Mouse (Mus musculus): Measurements from ENCODE around the gene Gm40193. TPM values are rescaled to one million over a fixed set of nuclear protein-coding genes. Genes with fewer than 3 reads are reported as not detected.

Gene Gm40193
- polyA plus RNA-seq, 1 experiment from 2014 or later = 1.1 TPM

DNA sequence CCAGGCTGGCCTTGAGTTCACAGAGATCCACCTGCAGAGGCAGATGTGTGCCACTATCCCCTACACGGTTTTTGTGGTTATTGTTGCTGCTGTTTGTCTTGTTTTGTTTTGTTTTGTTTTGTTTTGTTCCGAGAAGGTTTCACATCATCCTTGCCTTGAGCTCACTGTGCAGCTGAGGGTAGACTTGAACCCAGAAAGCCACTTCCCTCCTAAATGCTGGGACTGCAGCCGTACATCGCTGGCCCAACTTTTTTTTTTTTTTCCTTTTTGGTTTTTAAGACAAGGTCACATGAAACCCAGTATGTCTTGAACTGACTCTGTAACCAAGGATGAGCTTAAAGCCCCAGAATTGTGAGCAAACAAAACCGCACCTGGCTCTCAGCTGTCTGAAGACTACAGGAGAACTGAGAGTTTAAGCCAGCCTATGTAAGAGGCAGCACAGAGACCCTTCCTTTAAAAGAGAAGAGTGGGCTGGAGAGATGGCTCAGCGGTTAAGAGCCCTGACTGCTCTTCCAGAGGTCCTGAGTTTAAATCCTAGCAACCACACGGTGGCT lies 25.7 kb downstream of the Gm40193 start:
- no peak overlapping the region for H3K9ac ChIP-seq
- no peak overlapping the region for H3K4me2 ChIP-seq (replicated peaks)
- no peaks in the 10 kb centered on the region for H3K9me3 ChIP-seq (replicated peaks)
- no peaks in the 10 kb centered on the region for H3K36me3 ChIP-seq
- H3K4me1 ChIP-seq = peaks cover 7% of the 10 kb centered on the region; the same call in 1 of the 2 replicates
- 66% methylated on average over 7 of the region's 7 CpGs for WGBS
- H3K4me3 ChIP-seq (replicated peaks) = no peak overlapping the region
- no peak overlapping the region for H3K27ac ChIP-seq (replicated peaks)
- no peak for ATAC-seq (ENCODE audit: insufficient number of reproducible peaks, low FRiP score, low TSS enrichment, low read depth)
- H3K27me3 ChIP-seq = no peaks in the 10 kb centered on the region

DNA sequence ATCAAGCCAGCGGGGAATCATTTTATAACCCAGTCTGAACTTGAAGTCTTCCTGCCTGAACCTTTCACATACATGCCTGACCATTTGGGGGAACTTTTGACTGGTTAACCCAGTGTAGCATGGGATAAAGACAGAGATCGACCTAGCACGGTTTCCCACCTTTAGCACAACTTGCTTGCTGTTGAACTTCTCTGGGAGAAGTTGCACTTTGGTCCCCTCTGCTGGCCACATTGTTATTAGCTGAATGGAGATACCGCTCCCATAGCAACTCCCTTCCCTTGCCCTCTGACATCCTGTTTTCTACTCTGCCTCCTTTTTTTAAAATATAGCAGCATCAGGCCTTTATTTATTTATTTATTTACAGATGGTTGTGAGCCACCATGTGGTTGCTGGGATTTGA lies 26.4 kb downstream of the Gm40193 start:
- no peak for ATAC-seq (ENCODE audit: insufficient number of reproducible peaks, low FRiP score, low TSS enrichment, low read depth)
- no peak overlapping the region for H3K27ac ChIP-seq (replicated peaks)
- H3K9me3 ChIP-seq (replicated peaks) = no peaks in the 10 kb centered on the region
- H3K4me2 ChIP-seq (replicated peaks) = no peak overlapping the region
- peaks cover 7% of the 10 kb centered on the region; the same call in 1 of the 2 replicates for H3K4me1 ChIP-seq
- no peaks in the 10 kb centered on the region for H3K36me3 ChIP-seq
- no peak overlapping the region for H3K4me3 ChIP-seq (replicated peaks)
- H3K27me3 ChIP-seq = no peaks in the 10 kb centered on the region
- WGBS = 23% methylated on average over 4 of the region's 4 CpGs
- H3K9ac ChIP-seq = no peak overlapping the region

- ATAC-seq (ENCODE audit: insufficient number of reproducible peaks, low FRiP score, low TSS enrichment, low read depth) = no peak
- no peaks in the 10 kb centered on the region for H3K36me3 ChIP-seq
- H3K9me3 ChIP-seq (replicated peaks) = no peaks in the 10 kb centered on the region
- H3K4me1 ChIP-seq = peaks cover 3% of the 10 kb centered on the region; the same call in 1 of the 2 replicates
- H3K27me3 ChIP-seq = no peaks in the 10 kb centered on the region
- H3K27ac ChIP-seq (replicated peaks) = no peak within 1 kb of the TSS
- 70% methylated on average over 9 of the region's 9 CpGs for WGBS
- no peak within 1 kb of the TSS for H3K4me3 ChIP-seq (replicated peaks)
- no peak within 1 kb of the TSS for H3K9ac ChIP-seq
- H3K4me2 ChIP-seq (replicated peaks) = no peak within 1 kb of the TSS
These were observed 27.8 kb downstream of the Gm40193 start, which contains the start of gene Tm4sf5 for GRCm38 (mm10) chr11:70504970-70505369. Gene Tm4sf5 (plus strand): TSS chr11:70505244.

DNA sequence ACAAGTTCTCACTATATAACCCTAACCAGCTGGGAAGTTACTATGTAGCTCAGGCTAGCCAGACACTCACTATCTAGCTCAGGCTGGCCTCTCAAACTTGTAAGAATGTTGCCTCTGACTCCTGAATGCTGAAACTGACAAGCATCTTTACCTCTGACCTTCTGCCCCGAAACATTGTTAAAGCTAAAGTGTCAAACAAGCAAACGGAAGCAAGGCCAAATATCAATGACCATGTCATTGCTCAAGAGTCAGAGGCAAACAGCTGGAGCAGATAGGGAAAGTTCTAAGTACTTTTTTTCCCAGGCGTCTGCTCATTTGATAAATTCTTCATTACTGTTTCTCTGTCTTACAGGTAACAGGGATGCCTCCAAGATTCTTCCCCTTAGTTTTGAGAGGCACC lies 30.7 kb downstream of the Gm40193 start:
- Histone ChIP-seq H3K9ac (no peak overlapping the region), H3K4me3 (replicated peaks) (no peak overlapping the region), H3K9me3 (replicated peaks) (no peaks in the 10 kb centered on the region), H3K27ac (replicated peaks) (no peak overlapping the region), H3K4me2 (replicated peaks) (no peak overlapping the region), H3K4me1 (no peaks in the 10 kb centered on the region), H3K36me3 (no peaks in the 10 kb centered on the region), H3K27me3 (no peaks in the 10 kb centered on the region)
- WGBS = 62% methylated on average over 3 of the region's 3 CpGs
- no peak for ATAC-seq (ENCODE audit: insufficient number of reproducible peaks, low FRiP score, low TSS enrichment, low read depth)

GRCm38 (mm10) chr11:70500476-70500812 lies 32.3 kb downstream of the Gm40193 start:
- no peaks in the 10 kb centered on the region for H3K9me3 ChIP-seq (replicated peaks)
- H3K9ac ChIP-seq = no peak overlapping the region
- WGBS = 87% methylated on average over 1 of the region's 1 CpGs
- H3K4me3 ChIP-seq (replicated peaks) = no peak overlapping the region
- H3K27me3 ChIP-seq = no peaks in the 10 kb centered on the region
- no peak for ATAC-seq (ENCODE audit: insufficient number of reproducible peaks, low FRiP score, low TSS enrichment, low read depth)
- no peak overlapping the region for H3K27ac ChIP-seq (replicated peaks)
- no peaks in the 10 kb centered on the region for H3K4me1 ChIP-seq
- no peak overlapping the region for H3K4me2 ChIP-seq (replicated peaks)
- no peaks in the 10 kb centered on the region for H3K36me3 ChIP-seq

GRCm38 (mm10) chr11:70499566-70500475 lies 32.9 kb downstream of the Gm40193 start:
- Histone ChIP-seq H3K36me3 (no peaks in the 10 kb centered on the region), H3K4me2 (replicated peaks) (no peak overlapping the region), H3K4me3 (replicated peaks) (no peak overlapping the region), H3K27ac (replicated peaks) (no peak overlapping the region), H3K4me1 (no peaks in the 10 kb centered on the region), H3K9me3 (replicated peaks) (no peaks in the 10 kb centered on the region), H3K27me3 (no peaks in the 10 kb centered on the region), H3K9ac (no peak overlapping the region)
- no peak for ATAC-seq (ENCODE audit: insufficient number of reproducible peaks, low FRiP score, low TSS enrichment, low read depth)
- WGBS = 67% methylated on average over 14 of the region's 14 CpGs

DNA sequence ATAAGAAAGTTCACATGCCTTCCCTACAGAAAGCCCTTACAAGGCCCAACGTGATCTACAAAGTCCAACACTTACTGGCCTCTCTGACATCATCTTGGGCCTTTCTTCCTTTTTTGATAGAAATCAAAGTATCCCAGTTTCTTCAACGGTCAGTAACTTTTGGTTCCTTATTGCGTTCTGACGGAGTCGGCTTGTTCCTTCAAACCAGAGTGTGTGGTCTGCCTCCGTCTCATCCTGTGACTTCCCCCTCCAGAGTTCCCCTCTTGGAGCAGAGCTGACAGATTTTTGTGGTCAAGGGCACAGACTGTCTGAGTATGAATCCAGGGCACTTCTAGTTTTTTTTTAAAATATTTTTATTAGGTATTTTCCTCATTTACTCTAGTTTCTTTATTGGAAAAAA lies 43.1 kb downstream of the Gm40193 start:
- ATAC-seq (ENCODE audit: insufficient number of reproducible peaks, low FRiP score, low TSS enrichment, low read depth) = no peak
- H3K9me3 ChIP-seq (replicated peaks) = no peaks in the 10 kb centered on the region
- no peak overlapping the region for H3K9ac ChIP-seq
- no peak overlapping the region for H3K4me3 ChIP-seq (replicated peaks)
- 81% methylated on average over 6 of the region's 6 CpGs for WGBS
- H3K4me1 ChIP-seq = no peaks in the 10 kb centered on the region
- H3K4me2 ChIP-seq (replicated peaks) = no peak overlapping the region
- H3K36me3 ChIP-seq = no peaks in the 10 kb centered on the region
- no peak overlapping the region for H3K27ac ChIP-seq (replicated peaks)
- no peaks in the 10 kb centered on the region for H3K27me3 ChIP-seq

DNA sequence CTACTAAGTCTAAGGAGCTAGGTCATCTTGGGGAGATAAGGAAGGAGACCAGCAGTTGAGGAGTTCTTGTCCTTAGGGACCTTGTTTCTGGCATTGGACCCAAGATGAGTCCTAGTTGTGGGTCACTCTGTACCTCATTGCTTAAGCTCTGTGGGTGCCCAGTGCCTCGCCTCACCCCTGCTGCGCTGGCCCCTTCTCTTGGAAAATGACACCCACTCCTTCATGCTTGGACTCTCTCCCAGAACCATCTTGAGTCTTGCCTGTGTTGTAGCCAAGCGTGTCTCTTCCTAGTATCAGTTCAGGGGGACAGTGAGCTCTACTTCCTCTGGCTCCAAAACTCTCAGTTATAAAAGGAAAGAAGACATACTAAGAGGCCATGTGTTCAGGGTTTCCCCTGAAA lies 43.6 kb downstream of the Gm40193 start:
- Histone ChIP-seq H3K9ac (no peak overlapping the region), H3K36me3 (no peaks in the 10 kb centered on the region), H3K4me3 (replicated peaks) (no peak overlapping the region), H3K9me3 (replicated peaks) (no peaks in the 10 kb centered on the region), H3K27me3 (no peaks in the 10 kb centered on the region), H3K27ac (replicated peaks) (no peak overlapping the region), H3K4me1 (no peaks in the 10 kb centered on the region), H3K4me2 (replicated peaks) (no peak overlapping the region)
- 83% methylated on average over 3 of the region's 3 CpGs for WGBS
- ATAC-seq (ENCODE audit: insufficient number of reproducible peaks, low FRiP score, low TSS enrichment, low read depth) = no peak

DNA sequence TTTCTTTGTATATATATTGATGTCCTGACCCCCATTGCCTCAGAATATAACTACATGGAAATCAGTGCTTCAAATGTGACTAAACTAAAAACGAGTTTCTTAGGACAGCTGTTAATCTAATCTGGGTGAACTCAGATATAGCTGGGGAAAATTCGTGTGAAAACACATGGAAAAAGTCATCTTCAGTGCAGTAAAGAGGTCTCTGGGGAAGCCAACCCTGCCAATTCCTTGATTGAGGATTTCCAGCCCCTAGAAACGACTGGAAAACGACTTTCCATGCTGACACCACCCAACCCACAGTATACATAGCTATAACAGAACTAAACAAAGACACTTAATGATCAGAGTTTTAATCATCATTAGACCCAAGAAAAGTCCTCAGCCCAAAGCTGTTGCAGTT lies 44.9 kb downstream of the Gm40193 start:
- H3K4me2 ChIP-seq (replicated peaks) = no peak overlapping the region
- ATAC-seq (ENCODE audit: insufficient number of reproducible peaks, low FRiP score, low TSS enrichment, low read depth) = no peak
- WGBS = 35% methylated on average over 4 of the region's 4 CpGs
- no peak overlapping the region for H3K27ac ChIP-seq (replicated peaks)
- H3K9ac ChIP-seq = no peak overlapping the region
- no peaks in the 10 kb centered on the region for H3K4me1 ChIP-seq
- no peaks in the 10 kb centered on the region for H3K27me3 ChIP-seq
- H3K4me3 ChIP-seq (replicated peaks) = no peak overlapping the region
- no peaks in the 10 kb centered on the region for H3K36me3 ChIP-seq
- H3K9me3 ChIP-seq (replicated peaks) = no peaks in the 10 kb centered on the region

DNA sequence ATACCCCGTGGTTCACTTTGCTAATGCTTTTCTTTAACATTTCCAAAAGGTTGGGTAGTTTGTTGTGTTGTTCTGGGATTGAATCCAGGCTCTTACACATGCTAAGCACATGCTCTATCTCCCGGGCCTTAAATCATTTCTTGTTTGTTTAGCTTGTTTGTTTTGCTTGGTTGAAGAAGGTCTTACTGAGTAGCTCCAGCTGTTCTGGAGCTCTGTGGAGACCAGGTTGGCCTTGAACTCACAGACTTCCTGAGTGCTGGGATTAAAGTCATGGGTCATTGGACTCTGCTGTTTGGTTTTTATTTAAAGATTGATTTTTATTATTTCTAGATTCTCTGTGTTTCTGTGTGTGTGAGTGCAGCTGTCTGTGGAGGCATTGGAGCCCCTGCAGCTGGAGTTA lies 47.2 kb downstream of the Gm40193 start:
- H3K36me3 ChIP-seq = no peaks in the 10 kb centered on the region
- H3K27ac ChIP-seq (replicated peaks) = no peak overlapping the region
- H3K4me3 ChIP-seq (replicated peaks) = no peak overlapping the region
- H3K9me3 ChIP-seq (replicated peaks) = no peaks in the 10 kb centered on the region
- no peaks in the 10 kb centered on the region for H3K27me3 ChIP-seq
- ATAC-seq (ENCODE audit: insufficient number of reproducible peaks, low FRiP score, low TSS enrichment, low read depth) = no peak
- no peaks in the 10 kb centered on the region for H3K4me1 ChIP-seq
- WGBS = 43% methylated on average over 2 of the region's 2 CpGs
- no peak overlapping the region for H3K9ac ChIP-seq
- H3K4me2 ChIP-seq (replicated peaks) = no peak overlapping the region
